Mouse (Mus musculus) liver, postnatal 0 days (tissue): ENCODE measurements at regions not wholly inside any gene's neighbourhood (a gene's known extent, or its start where the extent isn't known, plus 50 kb on each side); places are given as distances from the start of the nearest gene placed in this dataset.
A peak's percentile ranks its signal among the peaks of the same experiment; 100 is the strongest.

Experiments used
- ATAC-seq: fragments of 200-750 bp; cut with Nextera tagmentation; 2 replicates; pipeline ENCODE4 v1.8.0; 2017; ENCODE audit warnings: mild to moderate bottlenecking, moderate library complexity
- DNase-seq: peaks from one replicate; pipeline ENCODE4 v3.0.0-alpha.2; 2016
- H3K27ac ChIP-seq: fragments of 300-500 bp; sonication (generic); 2 replicates; pipeline ENCODE4 v1.5.1; 2014; ENCODE audit warnings: antibody characterized with exemption, moderate library complexity, mild to moderate bottlenecking, low read depth
- H3K27me3 ChIP-seq: fragments of 300-500 bp; sonication (generic); 2 replicates; pipeline ENCODE4 v1.6.1; 2014; ENCODE audit warnings: low read length, control low read depth, mixed read lengths; ENCODE audit not compliant: insufficient read depth
- H3K36me3 ChIP-seq: fragments of 300-500 bp; sonication (generic); replicated peaks from 2 replicates; pipeline ENCODE4 v1.6.1; 2014; ENCODE audit warnings: mild to moderate bottlenecking, control low read depth, low read length, moderate library complexity, mixed read lengths; ENCODE audit not compliant: insufficient read depth
- H3K4me1 ChIP-seq: fragments of 300-500 bp; sonication (generic); 2 replicates; pipeline ENCODE4 v1.6.1; 2014; ENCODE audit warnings: antibody characterized with exemption, mild to moderate bottlenecking, control low read depth; ENCODE audit not compliant: insufficient read depth
- H3K4me2 ChIP-seq: fragments of 300-500 bp; sonication (generic); 2 replicates; pipeline ENCODE4 v1.6.1; 2014; ENCODE audit warnings: low read depth, mild to moderate bottlenecking, low read length, moderate library complexity, mixed read lengths
- H3K4me3 ChIP-seq: fragments of 300-500 bp; sonication (generic); 2 replicates; pipeline ENCODE4 v1.5.1; 2014; ENCODE audit warnings: low read depth, low read length
- H3K9ac ChIP-seq: fragments of 300-500 bp; sonication (generic); replicated peaks from 2 replicates; pipeline ENCODE4 v1.6.1; 2014; ENCODE audit warnings: mild to moderate bottlenecking, moderate library complexity
- H3K9me3 ChIP-seq: fragments of 300-500 bp; sonication (generic); 2 replicates; pipeline ENCODE4 v1.6.1; 2016; ENCODE audit warnings: mild to moderate bottlenecking, control low read depth, low read length, mixed read lengths
- CTCF ChIP-seq: sonication (generic); IDR thresholded peaks from 2 replicates; pipeline ENCODE4 v1.5.1; 2016; ENCODE audit warnings: antibody characterized with exemption, low read depth
- EP300 ChIP-seq: IDR thresholded peaks from 2 replicates; pipeline ENCODE4 v1.6.1; 2016; ENCODE audit warnings: antibody characterized with exemption, low read depth, mild to moderate bottlenecking
- WGBS: fragments of 180-500 bp; shearing (Covaris S2); extraction: QIAGEN DNeasy Blood & Tissue Kit; methylation state at CpG from one replicate; pipeline ENCODE4 v1.1.7; 2014; ENCODE audit not compliant: insufficient replicate concordance; 5-methylcytosine and 5-hydroxymethylcytosine counted together

DNA sequence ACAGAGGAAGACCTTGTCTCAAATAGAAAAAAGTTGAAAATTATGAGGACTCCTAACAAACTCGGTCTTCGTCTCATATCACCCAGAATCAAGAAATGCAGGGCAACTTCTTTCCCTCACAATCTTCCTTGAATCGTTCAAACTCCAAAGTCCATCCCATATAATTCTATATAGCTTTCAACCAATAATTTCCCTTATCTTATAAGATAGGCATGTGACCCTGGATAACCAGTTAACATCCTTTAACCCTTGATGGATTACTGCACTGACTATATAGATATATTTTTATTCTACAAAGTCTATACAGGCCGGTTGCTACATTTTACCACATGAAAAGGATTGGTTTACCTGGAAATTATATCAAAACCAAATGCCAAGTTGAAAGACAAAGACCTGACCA, 94.9 kb upstream of the Ahi1 start:
- TF ChIP-seq EP300: no peak
- no peak for TF ChIP-seq CTCF
- Histone ChIP-seq H3K27me3 (no peaks in the 10 kb centered on the region), H3K36me3 (no peaks in the 10 kb centered on the region), H3K4me2 (no peak overlapping the region), H3K27ac (no peak overlapping the region), H3K9me3 (no peaks in the 10 kb centered on the region), H3K9ac (no peak overlapping the region), H3K4me3 (no peak overlapping the region), H3K4me1 (no peaks in the 10 kb centered on the region)
- DNase-seq (no peak), ATAC-seq (no peak)
- 86% methylated on average over 4 of the region's 4 CpGs for WGBS

DNA sequence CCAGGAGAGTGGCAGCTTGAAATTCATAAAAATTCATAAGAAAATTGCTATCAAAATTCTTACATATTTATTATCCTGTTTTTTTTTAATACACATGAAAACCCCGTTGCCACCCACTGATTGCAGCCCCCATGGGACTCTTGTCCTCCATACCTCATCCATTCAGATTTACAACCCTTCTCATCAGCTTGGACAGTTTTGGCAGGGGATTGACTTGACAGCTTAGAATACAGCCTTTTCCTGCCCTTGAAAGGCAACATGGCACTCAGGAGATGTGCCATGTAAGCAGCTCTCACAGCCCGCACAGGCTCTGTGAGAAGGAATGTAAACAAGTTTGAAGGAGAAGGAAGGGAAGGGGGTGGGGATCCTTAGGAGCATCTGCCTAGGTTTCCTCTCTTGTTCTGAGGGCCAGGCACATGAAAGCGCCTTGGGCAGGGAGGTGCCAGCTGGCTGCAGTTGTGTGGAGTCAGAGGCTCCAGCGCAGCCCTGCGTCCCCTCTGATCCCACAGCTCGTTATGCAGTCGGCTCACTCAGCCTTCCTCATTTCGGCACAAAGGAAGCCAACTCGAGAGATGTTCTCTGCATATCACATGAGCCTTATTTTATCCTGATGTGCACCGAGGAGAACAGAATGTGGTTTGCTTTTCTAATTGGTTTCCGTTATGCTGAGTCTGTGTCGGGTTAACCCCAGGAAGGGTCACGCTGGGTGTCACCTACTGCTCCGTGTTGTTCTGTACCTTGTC, 97.6 kb upstream of the Ahi1 start:
- Histone ChIP-seq H3K4me1 (no peaks in the 10 kb centered on the region), H3K4me3 (no peak overlapping the region), H3K27me3 (no peaks in the 10 kb centered on the region), H3K9me3 (no peaks in the 10 kb centered on the region), H3K4me2 (peak overlapping the region; percentile 58), H3K27ac (no peak overlapping the region), H3K9ac (no peak overlapping the region), H3K36me3 (no peaks in the 10 kb centered on the region)
- ATAC-seq (no peak), DNase-seq (no peak)
- TF ChIP-seq EP300: no peak
- no peak for TF ChIP-seq CTCF
- 22% methylated on average over 14 of the region's 14 CpGs for WGBS

DNA sequence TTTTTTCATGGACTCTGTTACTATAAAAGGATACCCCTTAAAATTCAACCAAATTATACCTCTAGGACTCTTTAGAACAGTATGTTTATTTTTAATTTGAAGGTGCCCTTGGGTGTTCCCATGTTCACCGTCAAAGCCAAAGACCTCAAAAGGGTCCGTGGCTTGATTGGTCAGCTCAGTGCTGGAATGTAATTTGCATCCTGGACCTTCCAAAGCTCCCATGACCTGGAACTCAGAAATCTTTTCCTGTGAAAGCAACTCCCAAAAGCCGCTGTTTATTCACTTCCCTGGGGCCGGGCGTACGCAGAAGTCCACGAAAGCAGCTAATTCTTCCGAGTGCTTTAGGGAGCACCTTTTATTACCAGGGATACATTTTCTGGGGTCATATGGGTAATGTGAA, 105.1 kb upstream of the Ahi1 start:
- Histone ChIP-seq H3K27me3 (no peaks in the 10 kb centered on the region), H3K4me3 (no peak overlapping the region), H3K4me1 (no peaks in the 10 kb centered on the region), H3K27ac (no peak overlapping the region), H3K9ac (no peak overlapping the region), H3K9me3 (no peaks in the 10 kb centered on the region), H3K36me3 (no peaks in the 10 kb centered on the region), H3K4me2 (no peak overlapping the region)
- 87% methylated on average over 8 of the region's 8 CpGs for WGBS
- no peak for ATAC-seq
- DNase-seq: no peak
- TF ChIP-seq EP300: no peak
- TF ChIP-seq CTCF: no peak

DNA sequence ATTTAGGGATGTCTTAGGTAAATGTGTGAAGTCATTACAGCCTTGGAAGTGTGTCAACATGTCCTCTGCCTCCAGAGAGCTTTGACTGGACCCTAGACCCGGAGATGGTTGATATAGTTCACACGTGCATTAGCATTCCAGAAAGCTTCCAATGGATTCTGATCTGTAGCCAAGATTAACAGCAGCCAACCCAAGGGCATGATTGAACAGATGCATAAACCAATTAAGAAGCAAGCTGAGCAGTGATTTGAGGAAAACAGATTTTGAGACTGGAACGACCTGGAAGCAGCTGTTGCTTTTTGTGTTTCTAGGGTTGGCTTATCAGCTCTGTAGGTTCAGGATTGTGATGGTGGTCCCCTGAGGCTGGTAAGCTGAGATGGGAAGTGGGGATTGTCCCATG, 109.1 kb upstream of the Ahi1 start:
- Histone ChIP-seq H3K4me2 (no peak overlapping the region), H3K27me3 (no peaks in the 10 kb centered on the region), H3K9ac (no peak overlapping the region), H3K27ac (no peak overlapping the region), H3K9me3 (no peaks in the 10 kb centered on the region), H3K4me3 (no peak overlapping the region), H3K36me3 (no peaks in the 10 kb centered on the region), H3K4me1 (peaks cover 4% of the 10 kb centered on the region; the same call in 1 of the 2 replicates)
- no peak for ATAC-seq
- no peak for TF ChIP-seq EP300
- no peak for TF ChIP-seq CTCF
- WGBS: 65% methylated on average over 3 of the region's 3 CpGs
- no peak for DNase-seq

DNA sequence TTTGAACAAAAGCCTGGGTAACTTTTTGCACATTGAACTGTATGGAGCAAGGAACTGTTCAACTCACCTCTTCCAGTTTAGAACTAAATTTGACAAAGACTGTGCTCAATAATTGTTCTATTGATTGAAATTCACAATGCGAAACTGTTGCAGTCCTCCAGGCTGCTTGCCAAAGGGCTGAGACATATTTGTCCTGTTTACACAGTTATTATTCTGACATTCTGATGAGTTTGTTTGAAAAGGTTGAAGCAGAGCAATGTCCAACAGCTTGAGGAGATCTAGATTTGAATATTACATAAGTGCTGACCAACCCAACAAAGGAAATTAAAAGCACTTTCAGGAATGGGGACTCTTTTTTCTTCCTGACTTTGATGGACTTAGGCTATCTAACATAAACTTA, 110.2 kb upstream of the Ahi1 start:
- Histone ChIP-seq H3K4me3 (no peak overlapping the region), H3K27ac (no peak overlapping the region), H3K36me3 (no peaks in the 10 kb centered on the region), H3K9ac (no peak overlapping the region), H3K4me1 (peaks cover 4% of the 10 kb centered on the region; the same call in 1 of the 2 replicates), H3K27me3 (no peaks in the 10 kb centered on the region), H3K4me2 (no peak overlapping the region), H3K9me3 (no peaks in the 10 kb centered on the region)
- DNase-seq (no peak), ATAC-seq (no peak)
- TF ChIP-seq EP300 (no peak), CTCF (no peak)
- WGBS: 62% methylated on average over 1 of the region's 1 CpGs

DNA sequence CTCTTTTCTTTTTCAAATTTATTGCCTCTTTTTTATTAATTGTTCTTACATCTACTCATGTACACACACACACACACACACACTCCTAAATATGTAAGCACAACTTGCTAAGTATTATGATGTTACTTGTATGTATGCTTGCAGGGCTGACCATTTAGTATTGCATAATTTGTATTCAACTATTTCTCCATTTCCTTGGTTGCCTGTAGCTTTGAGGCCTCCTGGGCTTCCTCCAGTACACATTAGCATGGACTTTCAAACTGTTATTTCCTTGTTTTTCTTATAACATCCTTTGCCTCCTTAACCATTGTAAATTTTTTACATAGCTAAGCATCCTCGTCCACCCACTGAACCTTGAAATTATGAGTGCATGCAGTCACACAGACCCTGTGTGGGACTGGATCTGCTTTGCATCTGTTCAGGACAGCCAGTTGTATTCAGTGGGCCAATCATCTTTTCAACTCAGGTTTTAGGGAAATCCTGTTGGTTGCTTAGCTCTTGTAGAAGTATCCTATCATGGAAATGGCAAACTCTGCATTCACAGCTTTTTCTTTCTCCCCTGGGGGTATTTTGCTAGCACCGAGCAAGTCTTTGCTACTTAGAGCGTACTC, 110.8 kb upstream of the Ahi1 start:
- WGBS: 65% methylated on average over 3 of the region's 3 CpGs
- ATAC-seq (no peak), DNase-seq (no peak)
- TF ChIP-seq EP300 (no peak), CTCF (no peak)
- Histone ChIP-seq H3K27me3 (no peaks in the 10 kb centered on the region), H3K4me1 (peaks cover 4% of the 10 kb centered on the region; the same call in 1 of the 2 replicates), H3K9me3 (no peaks in the 10 kb centered on the region), H3K4me3 (no peak overlapping the region), H3K9ac (no peak overlapping the region), H3K4me2 (no peak overlapping the region), H3K27ac (no peak overlapping the region), H3K36me3 (no peaks in the 10 kb centered on the region)
